Mouse (Mus musculus): Measurements from ENCODE around the gene Mrpl46. TPM values are rescaled to one million over a fixed set of nuclear protein-coding genes. Genes with fewer than 3 reads are reported as not detected.

Gene Mrpl46
- polyA plus RNA-seq, 1 experiment from 2014 or later, result 63.6 TPM

Other genes starting within 250 kb of the Mrpl46 start
- 16.6 and 18.8 TPM in 2 replicates for gene Ntrk3, start 45.5 kb downstream of the Mrpl46 start, polyA plus RNA-seq (2015; fragmentation: Nextera tagmentation; extraction: Ambion mirVana)
- 79.2 and 81.2 TPM in 2 replicates for gene Mrps11, start 412 bp downstream of the Mrpl46 start, polyA plus RNA-seq (2015; fragmentation: Nextera tagmentation; extraction: Ambion mirVana)
- gene Det1, start 63.7 kb upstream of the Mrpl46 start, polyA plus RNA-seq (2015; fragmentation: Nextera tagmentation; extraction: Ambion mirVana), result 19.0 and 21.0 TPM in 2 replicates
- gene Aen, start 112.3 kb upstream of the Mrpl46 start, polyA plus RNA-seq (2015; fragmentation: Nextera tagmentation; extraction: Ambion mirVana), result 57.2 and 61.5 TPM in 2 replicates
- gene Isg20, start 129.9 kb upstream of the Mrpl46 start, polyA plus RNA-seq (2015; fragmentation: Nextera tagmentation; extraction: Ambion mirVana), result 0.52 TPM in 1 of 2 replicates, not detected in the other

All from forebrain, embryonic 13.5 days (tissue).